Mouse (Mus musculus) yolk sac, embryonic 10.5 days (tissue): ENCODE measurements around the gene Drg1.
"Not testable (repeated sequence)": the region's sequence is repeated elsewhere in the genome, so short reads cannot be mapped to it uniquely, and the experiment has no call there.

Experiments used
- DNase-seq: peaks from one replicate; pipeline ENCODE4 v3.0.0-alpha.2; 2017; ENCODE audit warnings: low spot score

Gene Drg1

GRCm38 (mm10) chr11:3166321-3166720 is 99.9 kb downstream of the Drg1 start:
- DNase-seq = not testable (repeated sequence)

GRCm38 (mm10) chr11:3165210-3165782 is 100.9 kb downstream of the Drg1 start:
- DNase-seq = peak; percentile 38

- DNase-seq = peak; percentile 48
Measured at GRCm38 (mm10) chr11:3163661-3164060, 102.6 kb downstream of the Drg1 start.

GRCm38 (mm10) chr11:3163122-3163521 is 103.1 kb downstream of the Drg1 start:
- not testable (repeated sequence) for DNase-seq

- peak; percentile 78 for DNase-seq
Measured at GRCm38 (mm10) chr11:3162236-3162897, 103.8 kb downstream of the Drg1 start.

GRCm38 (mm10) chr11:3161370-3161769 is 104.8 kb downstream of the Drg1 start:
- peak; percentile 90 for DNase-seq

- DNase-seq = not testable (repeated sequence)
Measured at GRCm38 (mm10) chr11:3158800-3159199, 107.4 kb downstream of the Drg1 start.

- DNase-seq = not testable (repeated sequence)
Measured at GRCm38 (mm10) chr11:3157996-3158395, 108.2 kb downstream of the Drg1 start.

GRCm38 (mm10) chr11:3156991-3157390 is 109.2 kb downstream of the Drg1 start:
- not testable (repeated sequence) for DNase-seq

GRCm38 (mm10) chr11:3153666-3154397 is 112.4 kb downstream of the Drg1 start:
- peak; percentile 48 for DNase-seq

- not testable (repeated sequence) for DNase-seq
Measured at GRCm38 (mm10) chr11:3151358-3151757, 114.9 kb downstream of the Drg1 start.

GRCm38 (mm10) chr11:3150677-3151003 is 115.6 kb downstream of the Drg1 start:
- DNase-seq = not testable (repeated sequence)

GRCm38 (mm10) chr11:3150003-3150676 is 116.1 kb downstream of the Drg1 start:
- DNase-seq = peak; percentile 22

- DNase-seq = not testable (repeated sequence)
Measured at GRCm38 (mm10) chr11:3149471-3149870, 116.7 kb downstream of the Drg1 start.

GRCm38 (mm10) chr11:3146806-3147205 is 119.4 kb downstream of the Drg1 start:
- DNase-seq = not testable (repeated sequence)

GRCm38 (mm10) chr11:3145359-3146165 is 120.7 kb downstream of the Drg1 start:
- peak; percentile 77 for DNase-seq

- not testable (repeated sequence) for DNase-seq
Measured at GRCm38 (mm10) chr11:3143984-3144383, 122.2 kb downstream of the Drg1 start.

GRCm38 (mm10) chr11:3142413-3142812 is 123.8 kb downstream of the Drg1 start:
- DNase-seq = not testable (repeated sequence)

- peak; percentile 66 for DNase-seq
Measured at GRCm38 (mm10) chr11:3140967-3141535, 125.2 kb downstream of the Drg1 start.

- not testable (repeated sequence) for DNase-seq
Measured at GRCm38 (mm10) chr11:3138323-3138722, 127.9 kb downstream of the Drg1 start.
